Mouse (Mus musculus) liver, embryonic 14.5 days (tissue): ENCODE data around the gene Gm45753. TPM values are rescaled to one million over a fixed set of nuclear protein-coding genes. Genes with fewer than 3 reads are reported as not detected.

Source experiments
- ATAC-seq: fragments of 200-750 bp; cut with Nextera tagmentation; 2 replicates; pipeline ENCODE4 v1.8.0; 2017; ENCODE audit warnings: moderate number of reproducible peaks, mild to moderate bottlenecking, moderate library complexity; ENCODE audit not compliant: insufficient read depth
- DNase-seq, 3 experiments: peaks; one replicate each; pipeline ENCODE4 v3.0.0-alpha.2; 2012 to 2013; ENCODE audit warnings: low read depth in 3 of 3, low spot score in 3 of 3
- H3K27ac ChIP-seq: fragments of 300-500 bp; sonication (generic); 2 replicates; pipeline ENCODE4 v1.5.1; 2014; ENCODE audit warnings: moderate library complexity, mild to moderate bottlenecking, control low read depth, inconsistent platforms
- H3K27me3 ChIP-seq: fragments of 300-500 bp; sonication (generic); 2 replicates; pipeline ENCODE4 v1.6.1; 2014; ENCODE audit warnings: mild to moderate bottlenecking, low read length, moderate library complexity; ENCODE audit not compliant: control insufficient read depth, insufficient read depth
- H3K36me3 ChIP-seq: fragments of 300-500 bp; sonication (generic); replicated peaks from 2 replicates; pipeline ENCODE4 v1.6.1; 2014; ENCODE audit warnings: low read depth; ENCODE audit not compliant: control insufficient read depth, insufficient read depth
- H3K4me1 ChIP-seq, 2 experiments: fragments of 200-500 bp in 1 of 2; fragments of 300-500 bp in 1 of 2; sonication (generic) in 1 of 2; replicated peaks; 2 replicates each; pipeline ENCODE4 v1.6.1; 2012 to 2014; ENCODE audit warnings: antibody characterized with exemption in 1 of 2, inconsistent platforms in 1 of 2, low read length in 1 of 2; ENCODE audit not compliant: control insufficient read depth in 2 of 2, insufficient read depth in 2 of 2
- H3K4me2 ChIP-seq: fragments of 300-500 bp; sonication (generic); 2 replicates; pipeline ENCODE4 v1.6.1; 2014; ENCODE audit warnings: low read depth, mild to moderate bottlenecking, control low read depth, moderate library complexity
- H3K4me3 ChIP-seq, 2 experiments: fragments of 200-500 bp in 1 of 2; fragments of 300-500 bp in 1 of 2; sonication (generic) in 1 of 2; 2 replicates each; pipeline ENCODE4 v1.5.1; 2012 to 2014; ENCODE audit warnings: low read depth in 2 of 2, low read length in 2 of 2, mild to moderate bottlenecking in 2 of 2, control low read depth in 1 of 2, inconsistent platforms in 1 of 2, moderate library complexity in 1 of 2; ENCODE audit not compliant: insufficient read depth in 1 of 2
- H3K9ac ChIP-seq: fragments of 300-500 bp; sonication (generic); replicated peaks from 2 replicates; pipeline ENCODE4 v1.6.1; 2014; ENCODE audit warnings: mild to moderate bottlenecking, control low read depth, moderate library complexity
- H3K9me3 ChIP-seq: fragments of 300-500 bp; sonication (generic); 2 replicates; pipeline ENCODE4 v1.6.1; 2016; ENCODE audit warnings: low read length, mixed read lengths; ENCODE audit not compliant: control insufficient read depth
- CTCF ChIP-seq: IDR thresholded peaks from 2 replicates; pipeline ENCODE4 v1.5.1; 2016; ENCODE audit warnings: antibody characterized with exemption, low read depth, control low read depth
- EP300 ChIP-seq: IDR thresholded peaks from 2 replicates; pipeline ENCODE4 v1.6.1; 2016; ENCODE audit warnings: antibody characterized with exemption, low read depth
- WGBS: fragments of 180-500 bp; shearing (Covaris S2); extraction: QIAGEN DNeasy Blood & Tissue Kit; methylation state at CpG from one replicate; pipeline ENCODE4 v1.1.7; 2014; ENCODE audit not compliant: insufficient replicate concordance; 5-methylcytosine and 5-hydroxymethylcytosine counted together
- polyA plus RNA-seq, 2 experiments: library from polyadenylated mRNA; depleted of rRNA in 1 of 2; stranded (reverse) in 1 of 2; unstranded in 1 of 2; fragments of >200 nt; fragmentation: Nextera tagmentation in 1 of 2; extraction: Ambion mirVana in 1 of 2; gene quantifications; 2 replicates each; pipeline versions ENCODE4 v1.2.1 to v1.2.3; 2012 to 2014

The Gm45753 gene
- polyA plus RNA-seq, 2 experiments = 0.20 to 7.0 TPM

GRCm38 (mm10) chr8:45266993-45267392, 41.3 kb downstream of the Gm45753 start:
- no peak overlapping the region for H3K9ac ChIP-seq
- H3K27ac ChIP-seq = no peak overlapping the region
- ATAC-seq (no peak), DNase-seq (no peak)
- H3K27me3 ChIP-seq = no peaks in the 10 kb centered on the region
- H3K4me1 ChIP-seq = peaks cover 0 to 5% of the 10 kb centered on the region in 2 experiments; a peak in 1 of 4 replicates
- no peaks in the 10 kb centered on the region for H3K9me3 ChIP-seq
- no peaks in the 10 kb centered on the region for H3K36me3 ChIP-seq
- TF ChIP-seq CTCF (no peak), EP300 (no peak)
- WGBS = 65% methylated on average over 8 of the region's 8 CpGs
- no peak overlapping the region for H3K4me3 ChIP-seq
- no peak overlapping the region for H3K4me2 ChIP-seq

GRCm38 (mm10) chr8:45264918-45265317, 43.3 kb downstream of the Gm45753 start:
- Histone ChIP-seq H3K4me3 (no peak overlapping the region), H3K4me2 (no peak overlapping the region), H3K36me3 (no peaks in the 10 kb centered on the region), H3K27me3 (no peaks in the 10 kb centered on the region), H3K9ac (no peak overlapping the region), H3K9me3 (no peaks in the 10 kb centered on the region), H3K4me1 (peaks cover 0 to 5% of the 10 kb centered on the region in 2 experiments; a peak in 1 of 4 replicates), H3K27ac (no peak overlapping the region)
- 38% methylated on average over 4 of the region's 4 CpGs for WGBS
- peak; percentile 74 for ATAC-seq
- peak in 1 of 3 experiments; percentile 27 for DNase-seq
- no peak for TF ChIP-seq EP300
- no peak for TF ChIP-seq CTCF

GRCm38 (mm10) chr8:45262851-45263250, 45.4 kb downstream of the Gm45753 start:
- no peak overlapping the region for H3K27ac ChIP-seq
- TF ChIP-seq CTCF (no peak), EP300 (no peak)
- no peak overlapping the region for H3K4me2 ChIP-seq
- no peaks in the 10 kb centered on the region for H3K27me3 ChIP-seq
- no peaks in the 10 kb centered on the region for H3K36me3 ChIP-seq
- H3K4me3 ChIP-seq = no peak overlapping the region
- ATAC-seq (no peak), DNase-seq (no peak)
- H3K9ac ChIP-seq = no peak overlapping the region
- peaks cover 0 to 2% of the 10 kb centered on the region in 2 experiments; a peak in 1 of 4 replicates for H3K4me1 ChIP-seq
- no peaks in the 10 kb centered on the region for H3K9me3 ChIP-seq
- 48% methylated on average over 3 of the region's 3 CpGs for WGBS

GRCm38 (mm10) chr8:45261920-45262319, 46.3 kb downstream of the Gm45753 start, which contains the start of gene F11:
TSS of gene F11 (minus strand) at chr8:45262031.
- peak in 2 of 3 experiments; percentile 4 to 23 for DNase-seq
- TF ChIP-seq EP300 (no peak), CTCF (no peak)
- WGBS = 63% methylated on average over 10 of the region's 10 CpGs
- Histone ChIP-seq H3K4me1 (peaks cover 0 to 2% of the 10 kb centered on the region in 2 experiments; a peak in 1 of 4 replicates), H3K4me2 (peak within 1 kb of the TSS; percentile 31), H3K4me3 (peak within 1 kb of the TSS; percentile 3 to 13; a peak in 3 of 4 replicates), H3K27ac (no peak within 1 kb of the TSS), H3K9me3 (no peaks in the 10 kb centered on the region), H3K36me3 (no peaks in the 10 kb centered on the region), H3K9ac (no peak within 1 kb of the TSS), H3K27me3 (no peaks in the 10 kb centered on the region)
- ATAC-seq = peak; percentile 58; the same call in 1 of the 2 replicates

GRCm38 (mm10) chr8:45258421-45258820, 49.8 kb downstream of the Gm45753 start:
- no peak overlapping the region for H3K4me3 ChIP-seq
- no peak overlapping the region for H3K4me2 ChIP-seq
- H3K36me3 ChIP-seq = no peaks in the 10 kb centered on the region
- ATAC-seq (no peak), DNase-seq (no peak)
- H3K27me3 ChIP-seq = no peaks in the 10 kb centered on the region
- no peak for TF ChIP-seq EP300
- TF ChIP-seq CTCF = no peak
- H3K9me3 ChIP-seq = no peaks in the 10 kb centered on the region
- no peak overlapping the region for H3K27ac ChIP-seq
- WGBS = 68% methylated on average over 8 of the region's 8 CpGs
- no peak overlapping the region for H3K9ac ChIP-seq
- no peaks in the 10 kb centered on the region; a peak in 1 of 4 replicates for H3K4me1 ChIP-seq
